Mouse (Mus musculus): Measurements from ENCODE around the gene Bri3bp. TPM values are rescaled to one million over a fixed set of nuclear protein-coding genes. Genes with fewer than 3 reads are reported as not detected.
"Not testable (repeated sequence)": the region's sequence is repeated elsewhere in the genome, so short reads cannot be mapped to it uniquely, and the experiment has no call there.

Gene Bri3bp
- 21.2 and 21.5 TPM in 2 replicates for polyA plus RNA-seq (2012; rRNA removed)

DNA sequence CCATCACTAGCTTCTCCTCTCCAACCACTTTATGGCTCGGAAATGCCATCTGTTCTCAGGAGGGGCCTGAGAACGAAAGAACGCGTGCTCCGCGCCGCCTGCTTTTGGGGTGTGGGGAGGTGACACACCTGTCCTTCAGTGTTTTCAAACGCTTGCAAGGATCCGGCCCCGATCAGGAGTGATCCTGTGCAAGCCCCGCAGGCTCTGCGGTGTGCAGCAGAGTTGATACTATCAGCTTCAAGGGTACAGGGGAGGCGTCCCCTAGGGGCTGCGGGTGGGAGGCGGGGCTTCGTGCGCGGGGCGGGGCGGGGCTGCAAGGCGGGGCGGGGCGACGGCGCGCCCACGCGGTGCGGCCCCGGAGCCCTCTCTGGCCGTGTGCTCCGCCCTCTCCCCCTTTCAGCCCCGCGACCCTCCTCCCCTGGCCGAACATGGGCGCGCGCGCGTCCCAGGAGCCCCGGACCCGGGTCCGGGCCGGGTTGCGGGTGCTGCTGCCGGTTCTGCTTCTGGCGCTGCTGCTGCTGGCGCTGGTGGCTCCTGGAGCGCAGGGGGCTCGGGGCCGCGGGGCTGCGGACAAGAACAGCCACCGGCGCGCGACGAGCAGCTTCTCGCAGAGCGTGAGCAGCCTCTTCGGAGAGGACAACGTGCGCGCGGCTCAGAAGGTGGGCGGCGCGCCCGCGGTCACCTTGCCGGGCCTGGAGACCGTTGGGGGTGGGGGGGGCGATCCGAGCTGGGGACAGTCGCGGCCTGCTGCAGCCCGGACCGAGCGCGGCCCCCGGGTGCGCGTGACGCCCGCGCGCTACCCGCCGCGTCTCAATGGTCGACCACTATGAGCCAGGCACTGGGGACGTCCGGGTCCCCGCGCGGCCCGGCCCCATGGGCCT is at the start of gene Bri3bp:
Bri3bp (plus strand) TSS at position 335 of the 881 bp plus-strand sequence.
- peak within 1 kb of the TSS; percentile 91 for H3K4me3 ChIP-seq (ENCODE audit: extremely low read depth, insufficient read depth, insufficient read length)
- peaks cover 18% of the 10 kb centered on the region for H3K4me1 ChIP-seq (ENCODE audit: control insufficient read depth, insufficient read depth, insufficient read length)
- H3K27me3 ChIP-seq (ENCODE audit: control insufficient read depth, insufficient read depth, low read length) = no peaks in the 10 kb centered on the region
- peak in 1 of 2 experiments; percentile 54 for DNase-seq (ENCODE audit: low read depth in 1 of 2, low spot score in 2 of 2)
- 1% methylated on average over 74 of the region's 97 CpGs for WGBS
- H3K27ac ChIP-seq (ENCODE audit: insufficient read depth, low read length) = peak within 1 kb of the TSS; percentile 73
- no peaks in the 10 kb centered on the region for H3K36me3 ChIP-seq (ENCODE audit: control insufficient read depth, insufficient read depth, low read length)
- no peak for TF ChIP-seq CTCF (IDR thresholded peaks at IDR 0.05; ENCODE audit: extremely low read depth, insufficient read depth, insufficient read length, insufficient replicate concordance)
- no peak; the same call in 1 of the 2 replicates for TF ChIP-seq POLR2A (IDR thresholded peaks at IDR 0.05; ENCODE audit: low read depth, low read length)

DNA sequence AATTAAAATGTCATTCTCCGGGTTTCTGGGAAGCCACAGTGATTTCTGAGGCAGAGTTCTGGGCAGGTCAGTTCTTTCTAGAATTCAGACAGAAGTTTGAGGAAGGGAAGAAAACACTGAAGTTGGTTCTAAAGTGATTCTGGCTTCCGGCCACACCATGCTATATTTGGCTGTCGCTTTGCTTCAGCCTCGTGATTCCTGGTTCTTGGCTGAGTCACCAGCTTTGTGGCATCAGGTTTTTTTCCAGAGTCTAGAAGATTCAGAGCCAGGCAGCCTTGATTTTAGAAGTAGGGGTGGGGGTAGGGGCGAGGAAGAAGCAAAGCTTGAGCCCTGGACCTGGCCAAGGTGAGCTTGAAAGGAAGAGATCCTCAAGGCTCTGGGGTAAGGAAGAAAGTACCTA is 49.8 kb upstream of the Bri3bp start:
- Histone ChIP-seq H3K27ac (ENCODE audit: insufficient read depth, low read length) (peak overlapping the region; percentile 93), H3K4me3 (ENCODE audit: extremely low read depth, insufficient read depth, insufficient read length) (0 out of 2 replicates have a peak overlapping the region, but pooled peaks have one; percentile 11), H3K27me3 (ENCODE audit: control insufficient read depth, insufficient read depth, low read length) (no peaks in the 10 kb centered on the region), H3K4me1 (ENCODE audit: control insufficient read depth, insufficient read depth, insufficient read length) (peaks cover 8% of the 10 kb centered on the region; the same call in 1 of the 2 replicates), H3K36me3 (ENCODE audit: control insufficient read depth, insufficient read depth, low read length) (peaks cover 6% of the 10 kb centered on the region)
- 8% methylated on average over 5 of the region's 5 CpGs for WGBS
- peak; percentile 34 to 63 for DNase-seq (ENCODE audit: low read depth in 1 of 2, low spot score in 2 of 2)
- TF ChIP-seq POLR2A (IDR thresholded peaks at IDR 0.05; ENCODE audit: low read depth, low read length) = no peak

DNA sequence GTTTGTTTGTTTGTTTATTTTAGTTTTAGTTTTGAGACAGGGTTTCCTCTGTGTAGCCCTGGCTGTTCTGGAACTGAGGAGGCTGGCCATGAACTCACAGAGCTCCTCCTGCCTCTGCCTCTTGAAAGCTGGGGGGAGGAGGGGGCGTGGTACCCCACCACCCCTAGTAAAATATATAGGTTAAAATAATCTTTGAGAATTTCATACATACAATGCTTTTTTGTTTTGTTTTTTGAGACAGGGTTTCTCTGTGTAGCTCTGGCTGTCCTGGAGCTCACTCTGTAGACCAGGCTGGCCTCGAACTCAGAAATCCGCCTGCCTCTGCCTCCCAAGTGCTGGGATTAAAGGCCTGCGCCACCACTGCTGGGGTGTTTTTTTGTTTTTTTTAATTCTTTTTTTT is 49.2 kb upstream of the Bri3bp start:
- H3K36me3 ChIP-seq (ENCODE audit: control insufficient read depth, insufficient read depth, low read length); DNase-seq (ENCODE audit: low read depth in 1 of 2, low spot score in 2 of 2); H3K4me3 ChIP-seq (ENCODE audit: extremely low read depth, insufficient read depth, insufficient read length); H3K4me1 ChIP-seq (ENCODE audit: control insufficient read depth, insufficient read depth, insufficient read length); H3K27me3 ChIP-seq (ENCODE audit: control insufficient read depth, insufficient read depth, low read length): not testable (repeated sequence)
- WGBS = 80% methylated on average over 4 of the region's 4 CpGs
- peak overlapping the region; percentile 74; the same call in 1 of the 2 replicates for H3K27ac ChIP-seq (ENCODE audit: insufficient read depth, low read length)

DNA sequence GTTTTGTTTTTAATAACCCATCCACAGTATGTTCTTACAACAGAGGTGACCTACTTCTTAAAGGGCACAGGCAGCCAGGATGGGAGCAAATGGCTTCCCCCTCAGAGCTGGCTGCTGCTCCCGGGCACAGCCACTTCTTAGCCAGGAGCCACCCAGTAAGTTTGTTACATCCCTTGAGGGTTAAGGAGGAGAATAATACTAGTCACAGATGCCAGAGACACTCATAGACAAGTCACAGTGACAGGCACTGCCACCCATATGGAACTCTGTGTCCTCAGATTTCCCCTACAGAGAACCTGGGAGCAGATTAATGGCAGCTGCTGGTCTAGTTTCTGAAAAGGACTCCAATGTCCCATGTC is 48.8 kb upstream of the Bri3bp start:
- no peak for DNase-seq (ENCODE audit: low read depth in 1 of 2, low spot score in 2 of 2)
- H3K4me1 ChIP-seq (ENCODE audit: control insufficient read depth, insufficient read depth, insufficient read length) = peaks cover 8% of the 10 kb centered on the region; the same call in 1 of the 2 replicates
- peak overlapping the region; percentile 96 for H3K27ac ChIP-seq (ENCODE audit: insufficient read depth, low read length)
- no peak for TF ChIP-seq CTCF (IDR thresholded peaks at IDR 0.05; ENCODE audit: extremely low read depth, insufficient read depth, insufficient read length, insufficient replicate concordance)
- TF ChIP-seq POLR2A (IDR thresholded peaks at IDR 0.05; ENCODE audit: low read depth, low read length) = no peak
- H3K27me3 ChIP-seq (ENCODE audit: control insufficient read depth, insufficient read depth, low read length) = no peaks in the 10 kb centered on the region
- H3K36me3 ChIP-seq (ENCODE audit: control insufficient read depth, insufficient read depth, low read length) = peaks cover 6% of the 10 kb centered on the region
- H3K4me3 ChIP-seq (ENCODE audit: extremely low read depth, insufficient read depth, insufficient read length) = peak overlapping the region; percentile 11; the same call in 1 of the 2 replicates
- 13% methylated on average over 1 of the region's 1 CpGs for WGBS

DNA sequence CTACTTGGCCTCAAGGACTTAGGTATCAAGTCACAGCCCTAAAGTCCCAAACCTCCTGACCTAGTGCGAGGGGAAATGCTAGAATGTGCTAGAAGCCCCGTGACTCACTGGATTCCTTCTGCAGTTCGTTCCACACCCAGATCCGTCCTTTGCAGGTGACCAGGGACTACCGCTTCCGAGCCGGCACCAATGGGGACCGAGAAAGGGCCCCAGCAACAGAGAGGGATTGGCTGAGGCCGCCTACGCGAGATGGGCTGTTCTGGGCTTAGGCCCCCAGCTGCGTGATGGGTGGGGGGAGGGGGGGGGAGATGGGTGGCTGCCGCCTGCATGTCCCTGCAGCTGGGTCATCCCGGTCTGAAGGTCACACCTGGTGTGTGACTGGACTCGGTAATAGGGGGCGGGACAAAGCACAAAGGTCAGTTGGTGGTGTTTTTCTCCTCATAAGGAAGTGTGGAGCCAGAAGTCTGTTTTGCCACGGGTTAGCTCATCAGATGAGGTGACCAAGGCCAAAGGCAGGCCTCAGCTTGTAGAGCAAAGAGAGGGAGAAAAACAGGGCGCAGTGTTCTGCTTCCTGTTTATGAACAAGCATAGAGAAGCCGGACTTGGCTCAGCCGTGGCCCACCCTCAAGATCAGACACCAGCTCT is 48.3 kb upstream of the Bri3bp start:
- 1% methylated on average over 20 of the region's 20 CpGs for WGBS
- peak; percentile 94 to 97 for DNase-seq (ENCODE audit: low read depth in 1 of 2, low spot score in 2 of 2)
- Histone ChIP-seq H3K4me1 (ENCODE audit: control insufficient read depth, insufficient read depth, insufficient read length) (peaks cover 8% of the 10 kb centered on the region; the same call in 1 of the 2 replicates), H3K4me3 (ENCODE audit: extremely low read depth, insufficient read depth, insufficient read length) (peak overlapping the region; percentile 64), H3K27me3 (ENCODE audit: control insufficient read depth, insufficient read depth, low read length) (no peaks in the 10 kb centered on the region), H3K27ac (ENCODE audit: insufficient read depth, low read length) (peak overlapping the region; percentile 98), H3K36me3 (ENCODE audit: control insufficient read depth, insufficient read depth, low read length) (peaks cover 5% of the 10 kb centered on the region)
- TF ChIP-seq CTCF (IDR thresholded peaks at IDR 0.05; ENCODE audit: extremely low read depth, insufficient read depth, insufficient read length, insufficient replicate concordance) = no peak
- TF ChIP-seq POLR2A (IDR thresholded peaks at IDR 0.05; ENCODE audit: low read depth, low read length) = peak; percentile 23; the same call in 1 of the 2 replicates

DNA sequence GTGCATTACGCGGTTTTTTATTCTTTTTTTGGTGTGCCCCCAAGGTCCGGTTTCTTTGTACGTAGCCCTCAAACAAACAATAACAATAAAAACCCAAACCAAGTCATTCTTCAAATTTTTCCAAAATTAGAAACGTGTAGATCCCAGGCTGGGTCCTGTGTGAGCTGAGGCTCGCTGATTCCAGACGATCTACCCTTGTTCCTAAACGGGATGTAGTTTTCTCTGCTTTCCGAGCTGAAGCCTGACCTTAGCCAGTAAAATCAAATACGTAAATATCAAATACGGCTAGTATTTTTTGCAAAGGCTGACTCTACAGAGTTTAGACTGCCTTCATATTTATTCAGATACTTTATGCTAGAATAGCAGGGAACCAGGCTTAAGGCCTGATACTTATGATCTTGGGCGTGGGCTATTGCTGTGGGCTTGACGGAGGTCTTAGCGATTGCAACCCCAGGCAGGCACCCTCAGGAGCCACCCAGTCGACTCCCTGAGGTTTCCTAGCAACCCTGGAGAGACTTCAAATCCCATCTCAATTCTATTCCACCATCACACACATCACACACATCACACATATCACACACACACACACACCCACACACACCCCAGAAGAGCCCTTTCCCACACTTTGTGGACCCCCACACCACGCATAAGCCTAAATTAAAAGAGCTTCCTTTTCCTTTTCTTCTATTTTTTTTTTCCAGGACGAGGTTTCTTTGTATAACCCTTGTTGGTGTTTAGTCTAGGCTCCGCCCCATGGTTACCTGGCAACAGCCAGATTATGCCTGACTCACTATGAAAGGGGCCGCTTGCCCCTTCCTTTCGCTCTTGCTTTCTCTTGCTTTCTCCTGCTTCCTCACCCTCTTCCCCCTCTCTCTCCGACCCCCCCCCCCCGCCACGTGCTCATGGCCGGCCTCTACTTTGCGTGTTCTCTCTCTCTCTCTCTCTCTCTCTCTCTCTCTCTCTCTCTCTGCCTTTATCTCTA is 47.5 kb upstream of the Bri3bp start:
- no peaks in the 10 kb centered on the region for H3K27me3 ChIP-seq (ENCODE audit: control insufficient read depth, insufficient read depth, low read length)
- no peaks in the 10 kb centered on the region for H3K36me3 ChIP-seq (ENCODE audit: control insufficient read depth, insufficient read depth, low read length)
- H3K27ac ChIP-seq (ENCODE audit: insufficient read depth, low read length) = peak overlapping the region; percentile 98
- peaks cover 8% of the 10 kb centered on the region; the same call in 1 of the 2 replicates for H3K4me1 ChIP-seq (ENCODE audit: control insufficient read depth, insufficient read depth, insufficient read length)
- WGBS = 8% methylated on average over 24 of the region's 25 CpGs
- peak overlapping the region; percentile 64 for H3K4me3 ChIP-seq (ENCODE audit: extremely low read depth, insufficient read depth, insufficient read length)
- peak; percentile 75 to 85 for DNase-seq (ENCODE audit: low read depth in 1 of 2, low spot score in 2 of 2)
- TF ChIP-seq CTCF (IDR thresholded peaks at IDR 0.05; ENCODE audit: extremely low read depth, insufficient read depth, insufficient read length, insufficient replicate concordance) (no peak), POLR2A (IDR thresholded peaks at IDR 0.05; ENCODE audit: low read depth, low read length) (no peak)

All from spleen, adult 2 months (tissue).